In the genomic region with DNA sequence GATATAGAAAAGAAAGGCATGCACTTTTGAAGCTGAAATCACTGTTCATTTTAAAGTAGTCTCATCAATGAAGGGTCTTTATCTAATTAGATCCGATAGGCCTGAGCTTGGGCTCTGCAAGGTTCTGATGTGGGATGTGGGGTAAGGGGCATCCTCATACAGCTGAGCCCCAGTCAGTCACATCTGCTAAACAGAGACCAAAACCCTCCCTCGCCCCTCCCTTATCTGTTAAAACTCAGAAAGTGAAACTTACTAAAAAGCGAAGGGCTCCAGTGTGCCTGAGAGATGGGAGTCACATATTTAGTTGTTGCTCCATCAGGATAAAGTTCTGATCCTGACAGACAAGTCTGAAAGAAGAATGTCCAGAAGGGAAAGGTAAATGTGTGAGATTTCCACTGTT, we compare ENCODE assay signal across 29 mouse cellular contexts. TPM values are rescaled to one million over a fixed set of nuclear protein-coding genes. Genes with fewer than 3 reads are reported as not detected.
DNase-seq lines count a peak whose midpoint lies in the region; ATAC-seq and TF ChIP-seq lines count a peak whose summit lies in the region.
"Had no signal": no experiment of that assay in that cellular context is flagged by ENCODE, and none has a peak within 500 bp of the region (broad histone marks: within the 10 kb centered on the region; RNA-seq: fewer than 3 reads in every experiment).

No protein-coding gene starts in this region.

- H3K4me2 ChIP-seq in heart, embryonic 11.5 days = no peak overlapping the region
- no peak overlapping the region for H3K4me2 ChIP-seq in heart, postnatal 0 days (ENCODE audit: low read depth, low read length)
- no peak overlapping the region for H3K4me2 ChIP-seq in heart, embryonic 12.5 days
- no peak overlapping the region for H3K4me2 ChIP-seq in liver, embryonic 12.5 days
- no peak overlapping the region; the same call in 1 of the 2 replicates for H3K4me2 ChIP-seq in lung, postnatal 0 days (replicated peaks; ENCODE audit: low read depth, low read length)
- H3K4me2 ChIP-seq: embryonic facial prominence, embryonic 12.5 days; hindbrain, embryonic 14.5 days; liver, embryonic 13.5 days; midbrain, embryonic 12.5 days; stomach, embryonic 15.5 days had no signal

- DNase-seq in heart, adult 11 months = peak; percentile 85
- DNase-seq in heart, postnatal 0 days (ENCODE audit: low spot score) = no peak
- DNase-seq in liver, adult 2 months (ENCODE audit: extremely low read depth, low read depth, low spot score) = no peak
- peak; percentile 27 for DNase-seq in lung, postnatal 0 days (ENCODE audit: low spot score)
- DNase-seq in lung, postnatal 25 days (ENCODE audit: low spot score) = no peak
- DNase-seq: adrenal gland, postnatal 10 days; cerebellum, adult 2 months; cerebellum, postnatal 25 days; kidney, postnatal 10 days; liver, embryonic 13.5 days; thymus, adult 2 months; thymus, postnatal 4 days had no signal

- no peak for TF ChIP-seq EP300 in heart, postnatal 0 days (IDR thresholded peaks at IDR 0.05; ENCODE audit: low read depth)
- no peak for TF ChIP-seq EP300 in lung, postnatal 0 days (IDR thresholded peaks at IDR 0.05)

- no peak for ATAC-seq in heart, embryonic 11.5 days (replicated peaks; ENCODE audit: insufficient number of reproducible peaks, low FRiP score, low TSS enrichment)
- ATAC-seq in heart, postnatal 0 days (ENCODE audit: insufficient read depth, low read depth) = no peak
- no peak for ATAC-seq in heart, embryonic 12.5 days (ENCODE audit: insufficient number of reproducible peaks, low FRiP score)
- ATAC-seq in liver, embryonic 12.5 days = no peak
- no peak for ATAC-seq in lung, postnatal 0 days
- ATAC-seq: inflammation-experienced regulatory T-cells, adult 6 months had no signal

- H3K27ac ChIP-seq in heart, embryonic 11.5 days (ENCODE audit: low read depth, low read length) = no peak overlapping the region
- H3K27ac ChIP-seq in heart, postnatal 0 days (ENCODE audit: low read depth) = peak overlapping the region; percentile 57; the same call in 1 of the 2 replicates
- no peak overlapping the region for H3K27ac ChIP-seq in heart, embryonic 12.5 days (ENCODE audit: poor library complexity, severe bottlenecking)
- peak overlapping the region; percentile 46 for H3K27ac ChIP-seq in liver, adult 2 months (replicated peaks; ENCODE audit: insufficient read depth, low read depth, low read length)
- no peak overlapping the region for H3K27ac ChIP-seq in liver, embryonic 12.5 days
- peak overlapping the region; percentile 69 for H3K27ac ChIP-seq in lung, postnatal 0 days (ENCODE audit: low read length)
- H3K27ac ChIP-seq: embryonic facial prominence, embryonic 12.5 days; hindbrain, embryonic 14.5 days; layer of hippocampus, adult 2 months; limb, embryonic 10.5 days; liver, embryonic 13.5 days; midbrain, embryonic 12.5 days; stomach, embryonic 15.5 days had no signal

- H3K79me2 ChIP-seq in liver, adult 2 months (ENCODE audit: control insufficient read depth, insufficient read depth, low read length) = no peaks in the 10 kb centered on the region

- no peaks in the 10 kb centered on the region for H3K4me1 ChIP-seq in heart, embryonic 11.5 days (ENCODE audit: control insufficient read depth, insufficient read depth, low read length)
- H3K4me1 ChIP-seq in heart, postnatal 0 days (ENCODE audit: control insufficient read depth, insufficient read depth) = no peaks in the 10 kb centered on the region
- H3K4me1 ChIP-seq in heart, embryonic 12.5 days (replicated peaks) = no peaks in the 10 kb centered on the region
- peaks cover 2% of the 10 kb centered on the region; the same call in 1 of the 2 replicates for H3K4me1 ChIP-seq in liver, adult 2 months (ENCODE audit: control insufficient read depth, insufficient read depth, low read length)
- peaks cover 5% of the 10 kb centered on the region; the same call in 1 of the 2 replicates for H3K4me1 ChIP-seq in liver, embryonic 12.5 days
- no peaks in the 10 kb centered on the region for H3K4me1 ChIP-seq in lung, postnatal 0 days (ENCODE audit: insufficient read depth, low read depth, low read length)
- H3K4me1 ChIP-seq: midbrain, embryonic 12.5 days; stomach, embryonic 15.5 days had no signal

- no peaks in the 10 kb centered on the region for H3K9me3 ChIP-seq in heart, embryonic 11.5 days (replicated peaks; ENCODE audit: control insufficient read depth, low read length)
- no peaks in the 10 kb centered on the region for H3K9me3 ChIP-seq in heart, postnatal 0 days (replicated peaks; ENCODE audit: control insufficient read depth, low read length)
- no peaks in the 10 kb centered on the region for H3K9me3 ChIP-seq in heart, embryonic 12.5 days (replicated peaks)
- H3K9me3 ChIP-seq in liver, embryonic 12.5 days (replicated peaks) = no peaks in the 10 kb centered on the region
- no peaks in the 10 kb centered on the region for H3K9me3 ChIP-seq in lung, postnatal 0 days (ENCODE audit: low read length)
- H3K9me3 ChIP-seq: embryonic facial prominence, embryonic 12.5 days; limb, embryonic 10.5 days; liver, embryonic 13.5 days; midbrain, embryonic 12.5 days; stomach, embryonic 15.5 days had no signal

- no peaks in the 10 kb centered on the region for H3K27me3 ChIP-seq in heart, embryonic 11.5 days (ENCODE audit: control insufficient read depth, insufficient read depth, low read length)
- H3K27me3 ChIP-seq in heart, postnatal 0 days (ENCODE audit: control insufficient read depth, insufficient read depth, low read length) = no peaks in the 10 kb centered on the region
- H3K27me3 ChIP-seq in heart, embryonic 12.5 days (replicated peaks) = no peaks in the 10 kb centered on the region
- H3K27me3 ChIP-seq in liver, adult 2 months (ENCODE audit: control insufficient read depth, insufficient read depth, low read length) = no peaks in the 10 kb centered on the region
- no peaks in the 10 kb centered on the region for H3K27me3 ChIP-seq in liver, embryonic 12.5 days (replicated peaks)
- H3K27me3 ChIP-seq in lung, postnatal 0 days (replicated peaks; ENCODE audit: insufficient read depth, low read length) = no peaks in the 10 kb centered on the region
- H3K27me3 ChIP-seq: embryonic facial prominence, embryonic 12.5 days; liver, embryonic 13.5 days; midbrain, embryonic 12.5 days; stomach, embryonic 15.5 days had no signal

- H3K4me3 ChIP-seq in heart, embryonic 11.5 days (ENCODE audit: low read depth, low read length) = no peak overlapping the region
- H3K4me3 ChIP-seq in heart, postnatal 0 days (ENCODE audit: low read depth, low read length) = no peak overlapping the region
- no peak overlapping the region for H3K4me3 ChIP-seq in heart, embryonic 12.5 days
- H3K4me3 ChIP-seq in liver, adult 2 months (ENCODE audit: insufficient read depth, low read depth, low read length) = no peak overlapping the region
- H3K4me3 ChIP-seq in liver, embryonic 12.5 days = no peak overlapping the region
- no peak overlapping the region for H3K4me3 ChIP-seq in lung, postnatal 0 days (ENCODE audit: low read depth, low read length)
- H3K4me3 ChIP-seq: embryonic facial prominence, embryonic 12.5 days; layer of hippocampus, adult 2 months; limb, embryonic 10.5 days; liver, embryonic 13.5 days; midbrain, embryonic 12.5 days; stomach, embryonic 15.5 days had no signal

- no peak for TF ChIP-seq CTCF in heart, postnatal 0 days (IDR thresholded peaks at IDR 0.05; ENCODE audit: low read depth)
- no peak for TF ChIP-seq CTCF in liver, adult 2 months (IDR thresholded peaks at IDR 0.05; ENCODE audit: low read depth, low read length)
- TF ChIP-seq CTCF in lung, postnatal 0 days (IDR thresholded peaks at IDR 0.05) = no peak

- no peak for TF ChIP-seq POLR2A in liver, adult 2 months (IDR thresholded peaks at IDR 0.05; ENCODE audit: extremely low read depth, insufficient read depth, low read length)

- no peak overlapping the region for H3K9ac ChIP-seq in heart, embryonic 11.5 days (ENCODE audit: low read depth, low read length)
- H3K9ac ChIP-seq in heart, postnatal 0 days (replicated peaks; ENCODE audit: low read depth, low read length) = no peak overlapping the region
- H3K9ac ChIP-seq in heart, embryonic 12.5 days = no peak overlapping the region
- peak overlapping the region; percentile 32; the same call in 1 of the 2 replicates for H3K9ac ChIP-seq in liver, adult 2 months (ENCODE audit: low read depth, low read length)
- no peak overlapping the region for H3K9ac ChIP-seq in liver, embryonic 12.5 days
- no peak overlapping the region for H3K9ac ChIP-seq in lung, postnatal 0 days (replicated peaks; ENCODE audit: low read depth)
- H3K9ac ChIP-seq: embryonic facial prominence, embryonic 12.5 days; hindbrain, embryonic 14.5 days; liver, embryonic 13.5 days; midbrain, embryonic 12.5 days; stomach, embryonic 15.5 days had no signal

- H3K36me3 ChIP-seq in heart, embryonic 11.5 days (ENCODE audit: control insufficient read depth, insufficient read depth, low read length) = no peaks in the 10 kb centered on the region
- H3K36me3 ChIP-seq in heart, postnatal 0 days (replicated peaks; ENCODE audit: control insufficient read depth, insufficient read depth, low read length) = no peaks in the 10 kb centered on the region
- no peaks in the 10 kb centered on the region for H3K36me3 ChIP-seq in heart, embryonic 12.5 days
- H3K36me3 ChIP-seq in liver, adult 2 months (ENCODE audit: control insufficient read depth, insufficient read depth, low read length) = no peaks in the 10 kb centered on the region
- H3K36me3 ChIP-seq in liver, embryonic 12.5 days = no peaks in the 10 kb centered on the region
- no peaks in the 10 kb centered on the region for H3K36me3 ChIP-seq in lung, postnatal 0 days (ENCODE audit: insufficient read depth, low read length)
- H3K36me3 ChIP-seq: embryonic facial prominence, embryonic 12.5 days; limb, embryonic 10.5 days; liver, embryonic 13.5 days; midbrain, embryonic 12.5 days; stomach, embryonic 15.5 days had no signal

- 48% methylated on average over 3 of the region's 3 CpGs for WGBS in heart, embryonic 11.5 days (ENCODE audit: insufficient replicate concordance)
- WGBS in heart, postnatal 0 days = 54% methylated on average over 3 of the region's 3 CpGs
- 46% methylated on average over 3 of the region's 3 CpGs for WGBS in heart, embryonic 12.5 days
- WGBS in liver, adult 2 months = 71% methylated on average over 3 of the region's 3 CpGs
- 43% methylated on average over 3 of the region's 3 CpGs for WGBS in liver, embryonic 12.5 days (ENCODE audit: insufficient replicate concordance)
- WGBS in lung, postnatal 0 days = 60% methylated on average over 3 of the region's 3 CpGs

RNA-seq across cellular contexts. Expression of a gene that starts 38.9 kb away (rescaled TPM):
- polyA plus RNA-seq in heart, embryonic 11.5 days (2014; fragmentation: Nextera tagmentation; extraction: Ambion mirVana) = not detected in 2 replicates
- total RNA-seq in heart, postnatal 0 days (2014; rRNA removed; ENCODE audit: low replicate concordance) = not detected in 2 replicates
- not detected in 2 replicates for polyA plus RNA-seq in heart, postnatal 0 days (2015; fragmentation: Nextera tagmentation; extraction: Ambion mirVana)
- not detected in 2 replicates for polyA plus RNA-seq in heart, embryonic 12.5 days (2016; fragmentation: Nextera tagmentation; extraction: Ambion mirVana)
- total RNA-seq in liver, adult 2 months (2014; rRNA removed) = not detected in 2 replicates
- not detected in 2 replicates for polyA plus RNA-seq in liver, adult 2 months (2012; rRNA removed)
- not detected in 2 replicates for polyA plus RNA-seq in liver, embryonic 12.5 days (2016; fragmentation: Nextera tagmentation; extraction: Ambion mirVana)
- not detected in 2 replicates for polyA plus RNA-seq in lung, postnatal 0 days (2015; fragmentation: Nextera tagmentation; extraction: Ambion mirVana)
- total RNA-seq: adrenal gland, postnatal 10 days; gastrocnemius, postnatal 4 days; heart, postnatal 25 days; layer of hippocampus, adult 2 months; layer of hippocampus, postnatal 25 days; megakaryocyte progenitor cell, adult 5-6 weeks; monocyte, adult 5-6 weeks; neutrophil, adult 5-6 weeks had no signal
- polyA plus RNA-seq: cerebellum, adult 2 months; embryonic facial prominence, embryonic 12.5 days; forebrain, embryonic 11.5 days; hindbrain, embryonic 14.5 days; limb, embryonic 10.5 days; liver, embryonic 13.5 days; midbrain, embryonic 12.5 days; stomach, embryonic 15.5 days; thymus, adult 2 months had no signal

Comparison
In these comparisons a context has a peak if more than half of its experiments do, and no peak if none do; other contexts are left out.
1. DNase-seq: peak in heart, adult 11 months (single experiment) and lung, postnatal 0 days (single experiment); none in heart, postnatal 0 days (single experiment), liver, adult 2 months (single experiment) and lung, postnatal 25 days (single experiment).
2. H3K27ac ChIP-seq: peak in heart, postnatal 0 days (single experiment), liver, adult 2 months (single experiment) and lung, postnatal 0 days (single experiment); none in heart, embryonic 11.5 days (single experiment), heart, embryonic 12.5 days (single experiment) and liver, embryonic 12.5 days (single experiment).